Mouse (Mus musculus) heart, embryonic 16.5 days (tissue): Measurements from ENCODE around the gene Sh3rf1. TPM values are rescaled to one million over a fixed set of nuclear protein-coding genes. Genes with fewer than 3 reads are reported as not detected.

Experiments used
- ATAC-seq: fragments of 200-750 bp; cut with Nextera tagmentation; replicated peaks from 2 replicates; pipeline ENCODE4 v1.8.0; 2017; ENCODE audit warnings: moderate number of reproducible peaks; ENCODE audit not compliant: insufficient read depth, low FRiP score; ENCODE audit errors: extremely low read depth
- H3K27ac ChIP-seq: fragments of 300-500 bp; sonication (generic); 2 replicates; pipeline ENCODE4 v1.5.1; 2014; ENCODE audit warnings: mild to moderate bottlenecking, low read length, control low read depth, moderate library complexity
- H3K27me3 ChIP-seq: fragments of 300-500 bp; sonication (generic); 2 replicates; pipeline ENCODE4 v1.6.1; 2014; ENCODE audit warnings: low read length, mixed read lengths; ENCODE audit not compliant: control insufficient read depth, insufficient read depth
- H3K36me3 ChIP-seq: fragments of 300-500 bp; sonication (generic); 2 replicates; pipeline ENCODE4 v1.6.1; 2014; ENCODE audit not compliant: control insufficient read depth, insufficient read depth
- H3K4me1 ChIP-seq: fragments of 300-500 bp; sonication (generic); 2 replicates; pipeline ENCODE4 v1.6.1; 2014; ENCODE audit warnings: low read length, mixed read lengths; ENCODE audit not compliant: control insufficient read depth, insufficient read depth
- H3K4me2 ChIP-seq: fragments of 300-500 bp; sonication (generic); 2 replicates; pipeline ENCODE4 v1.6.1; 2014; ENCODE audit warnings: low read depth, mild to moderate bottlenecking, control low read depth, low read length
- H3K4me3 ChIP-seq: fragments of 300-500 bp; sonication (generic); 2 replicates; pipeline ENCODE4 v1.5.1; 2014; ENCODE audit warnings: mild to moderate bottlenecking, control low read depth, low read length
- H3K9ac ChIP-seq: fragments of 300-500 bp; sonication (generic); 2 replicates; pipeline ENCODE4 v1.6.1; 2014; ENCODE audit warnings: low read length, control low read depth
- H3K9me3 ChIP-seq: fragments of 300-500 bp; sonication (generic); replicated peaks from 2 replicates; pipeline ENCODE4 v1.6.1; 2016; ENCODE audit warnings: low read length; ENCODE audit not compliant: control insufficient read depth
- WGBS: fragments of 180-500 bp; shearing (Covaris S2); extraction: QIAGEN DNeasy Blood & Tissue Kit; methylation state at CpG from one replicate; pipeline ENCODE4 v1.1.7; 2014; 5-methylcytosine and 5-hydroxymethylcytosine counted together
- polyA plus RNA-seq: library from polyadenylated mRNA; unstranded; fragments of >200 nt; fragmentation: Nextera tagmentation; extraction: Ambion mirVana; gene quantifications from 2 replicates; pipeline ENCODE4 v1.2.1, GENCODE M21; 2015

Gene Sh3rf1
- polyA plus RNA-seq, 1 experiment from 2014 or later = 5.3 TPM

GRCm38 (mm10) chr8:61302029-61302368 lies 78.3 kb downstream of the Sh3rf1 start:
- Histone ChIP-seq H3K4me3 (no peak overlapping the region), H3K27me3 (no peaks in the 10 kb centered on the region), H3K9me3 (no peaks in the 10 kb centered on the region; the same call in 1 of the 2 replicates), H3K36me3 (no peaks in the 10 kb centered on the region), H3K9ac (no peak overlapping the region), H3K4me2 (no peak overlapping the region), H3K4me1 (no peaks in the 10 kb centered on the region), H3K27ac (no peak overlapping the region)
- WGBS = 88% methylated on average over 5 of the region's 5 CpGs
- no peak for ATAC-seq

- no peak overlapping the region for H3K4me2 ChIP-seq
- no peak overlapping the region for H3K27ac ChIP-seq
- H3K9ac ChIP-seq = no peak overlapping the region
- ATAC-seq = no peak
- H3K9me3 ChIP-seq = no peaks in the 10 kb centered on the region; the same call in 1 of the 2 replicates
- 71% methylated on average over 7 of the region's 7 CpGs for WGBS
- no peaks in the 10 kb centered on the region for H3K4me1 ChIP-seq
- H3K27me3 ChIP-seq = no peaks in the 10 kb centered on the region
- H3K4me3 ChIP-seq = no peak overlapping the region
- no peaks in the 10 kb centered on the region for H3K36me3 ChIP-seq
Measured at GRCm38 (mm10) chr8:61305451-61306070, 81.9 kb downstream of the Sh3rf1 start.

GRCm38 (mm10) chr8:61306501-61307112 lies 82.9 kb downstream of the Sh3rf1 start:
- no peak overlapping the region for H3K4me2 ChIP-seq
- no peak overlapping the region for H3K27ac ChIP-seq
- no peaks in the 10 kb centered on the region for H3K27me3 ChIP-seq
- H3K4me1 ChIP-seq = no peaks in the 10 kb centered on the region
- ATAC-seq = no peak
- H3K9me3 ChIP-seq = no peaks in the 10 kb centered on the region; the same call in 1 of the 2 replicates
- 73% methylated on average over 4 of the region's 4 CpGs for WGBS
- H3K4me3 ChIP-seq = no peak overlapping the region
- H3K9ac ChIP-seq = no peak overlapping the region
- no peaks in the 10 kb centered on the region for H3K36me3 ChIP-seq

- Histone ChIP-seq H3K4me2 (no peak overlapping the region), H3K9ac (no peak overlapping the region), H3K27me3 (no peaks in the 10 kb centered on the region), H3K4me1 (no peaks in the 10 kb centered on the region), H3K9me3 (no peaks in the 10 kb centered on the region), H3K4me3 (no peak overlapping the region), H3K36me3 (no peaks in the 10 kb centered on the region), H3K27ac (no peak overlapping the region)
- no peak for ATAC-seq
Measured at GRCm38 (mm10) chr8:61308896-61309295, 85.2 kb downstream of the Sh3rf1 start.

GRCm38 (mm10) chr8:61309530-61310402 lies 86.1 kb downstream of the Sh3rf1 start:
- WGBS = 73% methylated on average over 20 of the region's 20 CpGs
- Histone ChIP-seq H3K27ac (no peak overlapping the region), H3K4me1 (no peaks in the 10 kb centered on the region), H3K4me3 (no peak overlapping the region), H3K9ac (no peak overlapping the region), H3K4me2 (no peak overlapping the region), H3K27me3 (no peaks in the 10 kb centered on the region), H3K36me3 (no peaks in the 10 kb centered on the region), H3K9me3 (no peaks in the 10 kb centered on the region)
- ATAC-seq = no peak

- H3K4me1 ChIP-seq = no peaks in the 10 kb centered on the region
- ATAC-seq = no peak
- no peaks in the 10 kb centered on the region for H3K27me3 ChIP-seq
- no peak overlapping the region for H3K9ac ChIP-seq
- no peaks in the 10 kb centered on the region for H3K9me3 ChIP-seq
- no peak overlapping the region for H3K4me3 ChIP-seq
- no peak overlapping the region for H3K4me2 ChIP-seq
- H3K36me3 ChIP-seq = no peaks in the 10 kb centered on the region
- no peak overlapping the region for H3K27ac ChIP-seq
- 67% methylated on average over 9 of the region's 9 CpGs for WGBS
Measured at GRCm38 (mm10) chr8:61310403-61310871, 86.8 kb downstream of the Sh3rf1 start.

- no peaks in the 10 kb centered on the region for H3K36me3 ChIP-seq
- H3K9me3 ChIP-seq = no peaks in the 10 kb centered on the region
- no peaks in the 10 kb centered on the region for H3K27me3 ChIP-seq
- 0 out of 2 replicates have a peak, but pooled peaks cover 7% of the 10 kb centered on the region for H3K4me1 ChIP-seq
- H3K9ac ChIP-seq = no peak overlapping the region
- no peak for ATAC-seq
- no peak overlapping the region for H3K4me2 ChIP-seq
- no peak overlapping the region for H3K4me3 ChIP-seq
- 79% methylated on average over 7 of the region's 7 CpGs for WGBS
- H3K27ac ChIP-seq = no peak overlapping the region
Measured at GRCm38 (mm10) chr8:61313016-61313415, 89.3 kb downstream of the Sh3rf1 start.

GRCm38 (mm10) chr8:61316012-61316767 lies 92.5 kb downstream of the Sh3rf1 start:
- Histone ChIP-seq H3K4me1 (0 out of 2 replicates have a peak, but pooled peaks cover 7% of the 10 kb centered on the region), H3K27me3 (no peaks in the 10 kb centered on the region), H3K9ac (no peak overlapping the region), H3K27ac (peak overlapping the region; percentile 63), H3K4me3 (no peak overlapping the region), H3K4me2 (no peak overlapping the region), H3K9me3 (no peaks in the 10 kb centered on the region), H3K36me3 (no peaks in the 10 kb centered on the region)
- ATAC-seq = no peak
- WGBS = 71% methylated on average over 10 of the region's 10 CpGs
